Mouse (Mus musculus) megakaryocyte, adult 5-6 weeks (primary cell): ENCODE results near the gene Pttg1. TPM values are rescaled to one million over a fixed set of nuclear protein-coding genes. Genes with fewer than 3 reads are reported as not detected.

Experiments used
- ATAC-seq: 2 replicates; pipeline ENCODE4 v1.8.0; 2016; ENCODE audit warnings: mild to moderate bottlenecking, inconsistent platforms; ENCODE audit not compliant: poor library complexity, severe bottlenecking
- total RNA-seq, 2 experiments: library from RNA; stranded (forward) in 1 of 2; stranded (reverse) in 1 of 2; fragments of 153-499, 151-499 nt in 1 of 2; fragments of 221-1000, 200-1000 nt in 1 of 2; gene quantifications; 2 replicates each; pipeline versions ENCODE4 v1.2.3 to v1.2.4; 2015 to 2017

Gene Pttg1
- total RNA-seq (2015) = 49.1 and 49.6 TPM in 2 replicates
- total RNA-seq (2017) = 40.5 and 44.4 TPM in 2 replicates

DNA sequence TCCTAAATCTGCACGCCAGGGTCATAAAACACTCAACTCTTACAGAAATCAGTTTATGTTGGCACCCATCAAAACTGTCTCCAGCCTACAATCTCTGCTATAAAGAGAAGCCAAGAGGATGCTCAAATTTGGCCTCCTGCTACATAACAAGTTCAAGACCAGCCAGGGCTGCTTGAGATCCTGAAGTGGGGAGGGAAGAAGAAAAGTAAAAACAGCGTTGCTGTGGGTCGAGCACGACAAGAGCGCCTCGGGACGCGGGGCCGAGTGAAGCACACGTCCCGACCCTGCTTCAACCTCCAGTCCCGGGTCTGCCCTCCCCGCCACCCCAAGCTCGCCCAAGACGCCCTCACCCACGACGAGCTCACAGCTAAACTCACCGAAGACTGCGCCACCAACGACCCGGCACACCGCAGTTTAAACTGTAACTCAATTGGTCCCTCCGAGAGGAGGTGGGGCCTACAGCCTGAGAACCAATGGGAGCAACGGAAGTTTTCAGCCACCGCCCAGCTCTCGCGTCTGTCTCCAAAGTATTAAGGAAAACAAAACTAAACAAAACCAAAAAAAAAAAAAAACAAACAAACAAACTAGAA, at the start of gene Pttg1:
Pttg1 (minus strand) TSS at position 428 of the 590 bp plus-strand sequence.
- ATAC-seq = peak; percentile 100

GRCm38 (mm10) chr11:43474225-43474774, 48.2 kb upstream of the Pttg1 start, which contains the start of gene C1qtnf2:
Gene C1qtnf2, plus strand, starts transcription at chr11:43474276.
- ATAC-seq = peak; percentile 63

- no peak for ATAC-seq
Observed at GRCm38 (mm10) chr11:43473635-43474224, 47.7 kb upstream of the Pttg1 start.

- no peak for ATAC-seq
Observed at GRCm38 (mm10) chr11:43473115-43473514, 47.1 kb upstream of the Pttg1 start.

DNA sequence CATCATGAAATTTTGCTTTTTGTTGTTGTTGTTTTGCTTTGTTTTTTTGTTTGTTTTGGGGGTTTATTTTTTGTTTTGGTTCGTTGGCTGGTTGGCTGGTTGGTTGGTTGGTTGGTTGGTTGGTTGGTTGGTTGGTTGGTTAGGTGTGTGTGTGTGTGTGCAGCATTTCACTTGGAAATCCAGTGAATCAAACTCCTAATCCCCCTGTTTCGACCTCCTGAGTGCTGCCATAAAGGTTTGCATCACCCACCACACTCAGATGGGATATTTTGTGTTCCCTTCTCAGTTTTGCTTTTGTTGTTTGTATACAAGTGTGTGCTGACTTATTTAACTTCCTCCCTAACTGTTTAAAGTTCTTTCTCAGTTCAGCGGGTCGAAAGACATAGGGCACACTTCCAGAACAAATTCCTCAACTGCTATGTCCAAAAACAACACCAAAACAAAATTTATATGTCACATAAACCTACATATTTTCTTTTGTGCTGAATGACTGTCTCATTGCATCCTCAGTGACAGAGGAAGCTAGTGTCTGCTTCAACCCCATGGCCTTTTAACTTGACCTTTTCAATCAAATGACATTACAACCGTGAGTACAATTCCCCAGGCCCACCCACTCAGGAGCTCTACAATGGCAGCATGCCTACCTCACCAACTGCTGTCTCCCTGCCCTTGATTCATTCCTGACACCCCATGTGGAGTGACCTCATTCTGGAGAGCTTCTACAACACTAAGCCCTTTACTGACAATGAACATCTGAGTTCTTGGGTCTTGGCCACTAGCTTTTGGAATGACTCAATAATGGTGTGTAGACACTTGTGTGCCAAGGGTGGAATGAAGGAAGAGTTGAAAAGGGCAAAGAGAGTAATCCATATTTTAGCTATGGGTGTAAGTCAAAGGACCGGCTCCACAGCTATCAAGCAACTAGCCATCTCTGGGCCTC, 45.1 kb upstream of the Pttg1 start:
- ATAC-seq = no peak

- no peak for ATAC-seq
Observed at GRCm38 (mm10) chr11:43470118-43470517, 44.1 kb upstream of the Pttg1 start.

DNA sequence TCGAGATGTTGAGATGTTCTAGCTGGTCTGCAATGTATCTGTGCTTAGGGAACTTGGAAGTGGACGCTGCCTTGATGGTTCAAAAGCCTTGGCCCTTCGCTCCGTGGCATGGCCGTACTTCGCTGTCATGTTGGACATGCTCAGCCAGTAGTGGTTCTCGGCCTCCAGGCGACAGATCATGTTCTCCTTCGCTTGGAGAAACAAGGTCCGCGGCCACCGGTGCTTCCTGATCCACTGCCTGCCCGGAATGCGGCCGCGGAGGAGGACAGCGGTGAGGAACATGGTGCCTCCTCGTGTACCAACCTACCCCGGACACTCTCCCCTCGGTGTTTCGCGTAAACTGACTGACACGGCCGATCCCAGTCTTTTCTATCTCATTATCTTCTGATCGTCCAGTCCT, 37.2 kb upstream of the Pttg1 start:
- no peak for ATAC-seq

DNA sequence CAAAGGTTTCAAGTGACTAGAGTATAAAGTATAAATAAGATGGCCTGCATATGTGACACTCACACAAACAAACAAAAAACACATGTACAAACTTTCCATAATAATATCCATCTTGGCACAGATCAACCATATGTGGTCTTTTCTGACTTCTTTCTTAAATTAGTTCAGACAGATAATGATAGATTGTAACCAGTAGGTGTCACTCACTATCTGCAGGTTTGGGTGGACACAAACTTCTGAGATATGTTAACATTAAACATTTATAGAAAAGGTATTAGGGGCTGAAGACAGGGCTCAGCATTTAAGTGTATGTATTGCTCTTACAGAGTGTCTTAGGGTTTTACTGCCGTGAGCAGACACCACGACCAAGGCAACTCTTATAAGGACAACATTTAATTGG, 26.2 kb upstream of the Pttg1 start:
- no peak for ATAC-seq

DNA sequence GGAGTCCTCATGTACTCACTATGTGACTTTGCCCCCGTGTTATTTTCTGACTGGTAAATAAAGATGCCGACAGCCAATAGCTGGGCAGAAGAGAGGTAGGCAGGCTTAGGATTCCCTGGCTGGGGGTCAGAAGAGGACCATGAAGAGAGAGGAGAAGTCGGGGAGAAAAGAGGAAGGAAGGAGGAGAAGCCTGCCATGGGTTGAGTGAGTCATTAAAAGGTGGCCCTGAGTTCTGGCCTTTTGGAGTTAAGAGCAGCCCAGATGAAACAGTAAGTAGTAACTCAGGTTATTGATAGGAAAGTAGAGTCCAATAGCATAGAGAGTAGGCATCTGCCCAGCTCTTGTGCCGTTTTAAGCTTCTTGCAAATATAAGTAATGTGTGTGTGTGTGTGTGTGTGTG, 25.3 kb upstream of the Pttg1 start:
- peak; percentile 54 for ATAC-seq

DNA sequence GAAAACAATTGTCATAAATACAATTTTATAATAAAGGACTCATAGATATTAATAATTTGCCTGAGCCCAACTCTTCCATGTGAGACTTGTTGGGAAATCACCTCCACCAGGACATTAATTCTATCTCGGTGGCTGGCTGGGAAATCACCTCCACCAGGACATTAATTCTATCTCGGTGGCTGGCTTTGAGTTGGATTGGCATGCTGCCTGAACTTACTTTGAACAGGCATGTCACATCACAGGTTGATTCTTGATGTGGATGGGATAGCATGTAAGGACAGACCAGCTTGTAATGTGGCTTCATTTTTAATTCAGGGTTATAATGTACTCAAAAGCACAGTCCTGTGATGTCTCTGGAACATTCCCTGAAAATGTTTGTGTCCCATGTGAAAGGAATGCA, 23.9 kb upstream of the Pttg1 start:
- ATAC-seq = no peak

- ATAC-seq = no peak
Observed at GRCm38 (mm10) chr11:43443183-43443582, 17.1 kb upstream of the Pttg1 start.

DNA sequence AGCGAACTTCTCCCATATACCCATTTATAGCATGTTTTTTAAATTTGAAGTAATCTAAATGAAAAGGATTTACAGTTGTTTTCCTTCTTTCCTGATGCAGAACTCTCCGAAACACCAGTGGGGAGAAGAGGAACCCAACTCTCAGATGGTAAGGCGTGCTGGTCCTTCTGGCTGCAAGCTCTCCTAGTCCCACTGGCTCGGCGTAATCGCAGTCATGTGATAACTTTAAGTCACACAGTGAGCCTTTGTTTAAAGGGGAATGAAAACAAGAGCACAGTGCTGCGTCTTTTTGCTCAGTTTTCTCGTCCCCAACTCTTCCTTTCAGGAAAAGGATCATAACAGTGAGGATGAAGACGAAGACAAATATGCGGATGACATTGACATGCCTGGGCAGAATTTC, 15.1 kb upstream of the Pttg1 start:
- no peak for ATAC-seq

- ATAC-seq = no peak
Observed at GRCm38 (mm10) chr11:43434024-43434407, 8.0 kb upstream of the Pttg1 start.

- ATAC-seq = peak; percentile 97
Observed at GRCm38 (mm10) chr11:43433254-43434023, 7.4 kb upstream of the Pttg1 start, which contains the start of gene Slu7. Gene Slu7, plus strand, starts transcription at chr11:43433744.

DNA sequence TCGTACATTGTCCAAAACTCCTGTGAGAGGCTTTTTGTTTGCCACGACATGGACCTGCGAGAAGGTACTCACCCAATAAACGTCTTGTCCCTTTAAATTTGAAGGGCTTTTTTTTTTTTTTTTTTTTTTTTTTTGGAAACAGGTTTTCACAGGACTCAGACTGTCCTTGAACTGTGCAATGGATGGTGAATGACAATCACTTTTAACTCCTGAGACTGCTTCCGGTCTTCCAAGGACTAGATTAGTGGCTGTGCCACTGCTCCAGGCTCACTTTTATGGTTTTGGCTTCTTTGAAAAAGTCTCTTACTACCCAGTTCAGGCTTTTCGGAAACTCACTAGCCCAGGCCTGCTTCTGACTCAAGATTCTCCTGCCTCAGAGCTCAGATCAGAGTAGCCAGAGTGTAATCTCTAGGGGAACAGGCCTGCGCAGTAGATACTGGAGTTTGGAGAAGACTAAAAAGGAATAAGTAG, 398 bp upstream of the Pttg1 start:
- ATAC-seq = 0 out of 2 replicates have a peak, but pooled peaks have one; percentile 19

GRCm38 (mm10) chr11:43425166-43425709, 813 bp downstream of the Pttg1 start:
- ATAC-seq = no peak

DNA sequence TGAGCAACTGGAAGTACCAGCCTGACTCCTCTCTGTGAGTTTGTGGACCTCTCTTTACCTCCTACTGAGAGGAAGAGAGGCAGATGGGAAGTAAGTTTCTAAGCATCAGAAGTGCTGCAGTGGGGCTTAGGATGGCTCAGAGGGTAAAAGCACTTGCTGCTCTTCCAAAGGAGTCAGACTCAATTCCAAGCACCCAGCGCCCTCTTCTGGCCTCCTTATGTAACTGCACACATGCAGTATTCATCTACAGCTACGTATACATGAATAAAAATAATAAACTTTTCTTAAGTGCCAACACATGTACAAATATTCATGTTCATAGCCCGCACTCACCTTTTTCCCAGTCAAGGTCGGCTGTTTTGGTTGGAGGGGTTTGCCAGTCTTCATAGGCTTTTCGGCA, 1.7 kb downstream of the Pttg1 start:
- no peak for ATAC-seq

- no peak for ATAC-seq
Observed at GRCm38 (mm10) chr11:43417201-43417600, 8.8 kb downstream of the Pttg1 start.

DNA sequence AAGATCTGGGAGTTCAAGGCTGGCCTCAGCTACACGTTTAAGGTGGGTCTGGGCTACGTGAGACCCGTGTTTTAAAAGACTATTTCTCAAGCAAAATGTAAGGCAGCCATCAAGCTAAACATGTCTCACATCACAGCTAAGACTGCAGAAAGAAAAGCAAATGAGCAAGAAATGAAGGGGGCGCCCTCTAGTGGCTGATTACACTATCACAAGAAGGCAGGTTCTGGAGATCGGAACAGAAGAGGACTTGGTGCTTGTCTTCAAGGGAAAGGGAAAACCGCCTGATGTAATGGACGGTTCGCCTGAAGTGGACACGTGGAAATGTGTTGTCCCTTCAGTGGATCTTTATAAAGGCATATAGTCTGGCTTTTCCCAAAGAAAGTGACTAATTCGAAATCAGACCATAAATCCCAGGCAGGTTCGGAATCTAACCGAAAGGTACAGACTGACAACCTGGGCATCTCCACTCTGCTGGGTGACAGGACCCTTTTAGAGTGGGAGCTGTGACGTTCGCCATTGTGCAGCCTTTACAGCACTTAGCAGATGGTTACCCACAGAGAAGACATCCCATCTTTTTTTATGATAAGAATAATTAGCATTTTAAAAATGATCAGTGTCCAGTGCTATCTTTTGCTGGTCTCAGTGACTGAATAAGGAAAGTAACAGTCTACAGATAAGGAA, 13.1 kb downstream of the Pttg1 start:
- ATAC-seq = peak; percentile 66
